Mouse (Mus musculus): ENCODE results near the gene Sycp2.

DNA sequence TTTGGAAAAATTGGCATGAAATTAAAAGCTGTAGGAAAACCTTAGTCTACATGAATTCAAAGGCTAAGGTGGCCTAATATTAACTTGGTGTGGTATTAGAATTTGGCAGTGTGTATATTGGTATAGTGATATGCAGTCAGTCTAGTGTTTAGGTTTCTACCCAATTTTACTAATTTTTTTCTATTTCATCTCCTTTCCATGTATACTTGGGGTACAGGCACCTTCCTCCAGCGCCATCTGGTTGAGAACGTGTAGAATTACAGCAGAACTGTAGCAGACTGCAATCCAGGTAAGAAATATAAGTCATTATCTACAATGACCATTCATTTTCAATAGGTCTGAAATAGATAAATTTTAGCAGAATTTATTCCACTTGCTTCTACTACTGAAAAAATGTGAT, 68.4 kb downstream of the Sycp2 start:
- TF ChIP-seq CTCF (IDR thresholded peaks at IDR 0.05; ENCODE audit: low read depth) (peak; percentile 46), EP300 (IDR thresholded peaks at IDR 0.05; ENCODE audit: low read depth) (no peak)
